Mouse (Mus musculus) mouse trophoblast stem cell (cell line): ENCODE results near the gene Ugt1a6a.
"Not testable (repeated sequence)": the region's sequence is repeated elsewhere in the genome, so short reads cannot be mapped to it uniquely, and the experiment has no call there.

ENCODE experiments used
- in situ Hi-C, 2 experiments: fragments of 300-500 bp; cut with MseI, MboI; formaldehyde crosslinking; loops; 2 replicates in 1 of 2; 3 replicates in 1 of 2; pipeline ENCODE4 v1.15.1; 2025

Ugt1a6a gene

GRCm38 (mm10) chr1:88134457-88135011 lies at the start of gene Ugt1a6a:
TSS of gene Ugt1a6a (plus strand) at chr1:88134809.
- in situ Hi-C loops, result loop anchor here in 1 of 2 experiments (25.0 kb wide), 1 partner anchor 153 kb away; the partner anchor contains the start of genes Hjurp and Trpm8

- in situ Hi-C loops, result no loop called here
These were observed 48.5 kb upstream of the Ugt1a6a start for GRCm38 (mm10) chr1:88086125-88086524.

GRCm38 (mm10) chr1:88087513-88087912 lies 47.1 kb upstream of the Ugt1a6a start, which contains the start of gene Ugt1a8:
TSS of gene Ugt1a8 (plus strand) at chr1:88087813.
- in situ Hi-C loops, result no loop called here

- in situ Hi-C loops, result no loop called here
These were observed 42.3 kb upstream of the Ugt1a6a start for GRCm38 (mm10) chr1:88092341-88092740.

- in situ Hi-C loops, result not testable (repeated sequence)
These were observed 40.3 kb upstream of the Ugt1a6a start for GRCm38 (mm10) chr1:88094270-88094676.

- in situ Hi-C loops, result no loop called here
These were observed 39.6 kb upstream of the Ugt1a6a start, which contains the start of gene Ugt1a7c for GRCm38 (mm10) chr1:88094941-88095492. TSS of gene Ugt1a7c (plus strand) at chr1:88095062.

GRCm38 (mm10) chr1:88098546-88098945 lies 36.1 kb upstream of the Ugt1a6a start:
- in situ Hi-C loops, result not testable (repeated sequence)

- in situ Hi-C loops, result not testable (repeated sequence)
These were observed 34.9 kb upstream of the Ugt1a6a start for GRCm38 (mm10) chr1:88099691-88100090.

- in situ Hi-C loops, result not testable (repeated sequence)
These were observed 31.6 kb upstream of the Ugt1a6a start, which contains the start of gene Ugt1a6b for GRCm38 (mm10) chr1:88103019-88103418. TSS of gene Ugt1a6b (plus strand) at chr1:88103252.

- in situ Hi-C loops, result not testable (repeated sequence)
These were observed 30.7 kb upstream of the Ugt1a6a start for GRCm38 (mm10) chr1:88103697-88104468.

GRCm38 (mm10) chr1:88104667-88105430 lies 29.8 kb upstream of the Ugt1a6a start:
- in situ Hi-C loops, result no loop called here

- in situ Hi-C loops, result no loop called here
These were observed 29.0 kb upstream of the Ugt1a6a start for GRCm38 (mm10) chr1:88105656-88106055.

- in situ Hi-C loops, result not testable (repeated sequence)
These were observed 25.5 kb upstream of the Ugt1a6a start for GRCm38 (mm10) chr1:88109027-88109557.

- in situ Hi-C loops, result not testable (repeated sequence)
These were observed 25.0 kb upstream of the Ugt1a6a start for GRCm38 (mm10) chr1:88109604-88110003.

GRCm38 (mm10) chr1:88112769-88113168 lies 21.8 kb upstream of the Ugt1a6a start:
- in situ Hi-C loops, result not testable (repeated sequence)

GRCm38 (mm10) chr1:88120550-88120949 lies 14.1 kb upstream of the Ugt1a6a start:
- in situ Hi-C loops, result not testable (repeated sequence)

GRCm38 (mm10) chr1:88121521-88121920 lies 13.1 kb upstream of the Ugt1a6a start:
- in situ Hi-C loops, result not testable (repeated sequence)

- in situ Hi-C loops, result loop anchor here in 1 of 2 experiments (25.0 kb wide), 1 partner anchor 161 kb away; the partner anchor contains the start of genes Hjurp and Trpm8
These were observed 8.7 kb upstream of the Ugt1a6a start for GRCm38 (mm10) chr1:88125827-88126360.

GRCm38 (mm10) chr1:88129091-88129490 lies 5.5 kb upstream of the Ugt1a6a start:
- in situ Hi-C loops, result loop anchor here in 1 of 2 experiments (25.0 kb wide), 1 partner anchor 158 kb away; the partner anchor contains the start of genes Hjurp and Trpm8

GRCm38 (mm10) chr1:88130223-88130622 lies 4.4 kb upstream of the Ugt1a6a start:
- in situ Hi-C loops, result loop anchor here in 1 of 2 experiments (25.0 kb wide), 1 partner anchor 157 kb away; the partner anchor contains the start of genes Hjurp and Trpm8
